Mouse (Mus musculus) T-helper 1 cell (primary cell): ENCODE measurements around the gene Heg1.

Experiments
- in situ Hi-C: fragments of 300-600 bp; cut with MboI, MseI; formaldehyde crosslinking; loops from one replicate; pipeline ENCODE4 v1.15.1; 2025; ENCODE audit warnings: high pct_unique_total_duplicates

Gene Heg1

GRCm38 (mm10) chr16:33684162-33684702 lies at the start of gene Heg1:
Gene Heg1 (plus strand): TSS chr16:33684370.
- in situ Hi-C loops, result no loop called here

GRCm38 (mm10) chr16:33635836-33636595 lies 48.2 kb upstream of the Heg1 start:
- in situ Hi-C loops, result no loop called here

- in situ Hi-C loops, result loop anchor here (10.0 kb wide), 1 partner anchor 1257 kb away; no protein-coding TSS in a partner anchor
Measured at GRCm38 (mm10) chr16:33641779-33642178, 42.4 kb upstream of the Heg1 start.

GRCm38 (mm10) chr16:33653116-33653515 lies 31.1 kb upstream of the Heg1 start:
- in situ Hi-C loops, result no loop called here

- in situ Hi-C loops, result no loop called here
Measured at GRCm38 (mm10) chr16:33655443-33655842, 28.7 kb upstream of the Heg1 start.

- in situ Hi-C loops, result no loop called here
Measured at GRCm38 (mm10) chr16:33657191-33657590, 27.0 kb upstream of the Heg1 start.

GRCm38 (mm10) chr16:33658121-33658520 lies 26.0 kb upstream of the Heg1 start:
- in situ Hi-C loops, result no loop called here

- in situ Hi-C loops, result no loop called here
Measured at GRCm38 (mm10) chr16:33659521-33659920, 24.6 kb upstream of the Heg1 start.

- in situ Hi-C loops, result no loop called here
Measured at GRCm38 (mm10) chr16:33660125-33660524, 24.0 kb upstream of the Heg1 start.

GRCm38 (mm10) chr16:33662841-33663240 lies 21.3 kb upstream of the Heg1 start:
- in situ Hi-C loops, result no loop called here

- in situ Hi-C loops, result no loop called here
Measured at GRCm38 (mm10) chr16:33666226-33666625, 17.9 kb upstream of the Heg1 start.

GRCm38 (mm10) chr16:33666985-33667538 lies 17.1 kb upstream of the Heg1 start:
- in situ Hi-C loops, result no loop called here

- in situ Hi-C loops, result no loop called here
Measured at GRCm38 (mm10) chr16:33668448-33668847, 15.7 kb upstream of the Heg1 start.

GRCm38 (mm10) chr16:33669072-33669471 lies 15.1 kb upstream of the Heg1 start:
- in situ Hi-C loops, result no loop called here

- in situ Hi-C loops, result no loop called here
Measured at GRCm38 (mm10) chr16:33670340-33670739, 13.8 kb upstream of the Heg1 start.

- in situ Hi-C loops, result no loop called here
Measured at GRCm38 (mm10) chr16:33670933-33671332, 13.2 kb upstream of the Heg1 start.

GRCm38 (mm10) chr16:33672188-33672587 lies 12.0 kb upstream of the Heg1 start:
- in situ Hi-C loops, result no loop called here

- in situ Hi-C loops, result no loop called here
Measured at GRCm38 (mm10) chr16:33672643-33673042, 11.5 kb upstream of the Heg1 start.

GRCm38 (mm10) chr16:33673530-33674109 lies 10.6 kb upstream of the Heg1 start:
- in situ Hi-C loops, result no loop called here

- in situ Hi-C loops, result loop anchor here (5.0 kb wide), 1 partner anchor 68 kb away; no protein-coding TSS in a partner anchor
Measured at GRCm38 (mm10) chr16:33675151-33675847, 8.9 kb upstream of the Heg1 start.

GRCm38 (mm10) chr16:33675848-33676184 lies 8.4 kb upstream of the Heg1 start:
- in situ Hi-C loops, result loop anchor here (5.0 kb wide), 1 partner anchor 69 kb away; no protein-coding TSS in a partner anchor
